Mouse (Mus musculus) thymus, postnatal 0 days (tissue): ENCODE measurements around the gene Skp2. TPM values are rescaled to one million over a fixed set of nuclear protein-coding genes. Genes with fewer than 3 reads are reported as not detected.

Experiments used
- DNase-seq: peaks from one replicate; pipeline ENCODE4 v3.0.0-alpha.2; 2015; ENCODE audit warnings: low spot score
- polyA plus RNA-seq: library from polyadenylated mRNA; unstranded; fragments of >200 nt; fragmentation: Nextera tagmentation; extraction: Ambion mirVana; gene quantifications from 2 replicates; pipeline ENCODE4 v1.2.1, GENCODE M21; 2015

Gene Skp2
- polyA plus RNA-seq, 1 experiment from 2014 or later = 32.5 TPM

GRCm38 (mm10) chr15:9114131-9114530 is 41.1 kb downstream of the Skp2 start:
- no peak for DNase-seq

GRCm38 (mm10) chr15:9113556-9113955 is 41.7 kb downstream of the Skp2 start:
- DNase-seq = no peak

- DNase-seq = no peak
These were observed 43.6 kb downstream of the Skp2 start for GRCm38 (mm10) chr15:9111648-9112047.

GRCm38 (mm10) chr15:9110526-9111347 is 44.5 kb downstream of the Skp2 start:
- no peak for DNase-seq

GRCm38 (mm10) chr15:9106303-9107074 is 48.7 kb downstream of the Skp2 start:
- DNase-seq = no peak

- DNase-seq = no peak
These were observed 54.7 kb downstream of the Skp2 start for GRCm38 (mm10) chr15:9100446-9101077.

GRCm38 (mm10) chr15:9096865-9097264 is 58.4 kb downstream of the Skp2 start:
- DNase-seq = no peak

- no peak for DNase-seq
These were observed 60.9 kb downstream of the Skp2 start for GRCm38 (mm10) chr15:9094366-9094750.

GRCm38 (mm10) chr15:9093598-9094365 is 61.4 kb downstream of the Skp2 start:
- DNase-seq = no peak

- DNase-seq = no peak
These were observed 64.6 kb downstream of the Skp2 start for GRCm38 (mm10) chr15:9090662-9091061.

- DNase-seq = no peak
These were observed 66.0 kb downstream of the Skp2 start for GRCm38 (mm10) chr15:9089136-9089720.

GRCm38 (mm10) chr15:9088683-9089072 is 66.5 kb downstream of the Skp2 start:
- DNase-seq = no peak

- no peak for DNase-seq
These were observed 67.1 kb downstream of the Skp2 start for GRCm38 (mm10) chr15:9087895-9088682.

- no peak for DNase-seq
These were observed 67.8 kb downstream of the Skp2 start for GRCm38 (mm10) chr15:9087421-9087820.

- DNase-seq = no peak
These were observed 68.4 kb downstream of the Skp2 start for GRCm38 (mm10) chr15:9086813-9087212.

GRCm38 (mm10) chr15:9082753-9083152 is 72.5 kb downstream of the Skp2 start:
- DNase-seq = no peak

GRCm38 (mm10) chr15:9081294-9081693 is 73.9 kb downstream of the Skp2 start:
- DNase-seq = no peak

GRCm38 (mm10) chr15:9080206-9080605 is 75.0 kb downstream of the Skp2 start:
- DNase-seq = no peak

GRCm38 (mm10) chr15:9079626-9080025 is 75.6 kb downstream of the Skp2 start:
- DNase-seq = no peak
